Mouse (Mus musculus) G1E (cell line): ENCODE measurements around the gene Kdm5c.

ENCODE experiments used
- CTCF ChIP-seq: IDR thresholded peaks from 2 replicates; pipeline ENCODE4 v1.5.1; 2012; ENCODE audit warnings: low read depth, low read length, inconsistent platforms, mixed read lengths
- GATA1 ChIP-seq: IDR thresholded peaks from 2 replicates; pipeline ENCODE4 v1.6.1; 2012; ENCODE audit warnings: borderline replicate concordance, low read length, inconsistent platforms, mixed read lengths
- GATA2 ChIP-seq: IDR thresholded peaks from 2 replicates; pipeline ENCODE4 v1.6.1; 2012; ENCODE audit warnings: low read depth, low read length, inconsistent platforms, borderline replicate concordance

- no peak for TF ChIP-seq CTCF
- TF ChIP-seq GATA1, result no peak
- no peak for TF ChIP-seq GATA2
Observed at GRCm38 (mm10) chrX:152218529-152218928, 14.3 kb upstream of the Kdm5c start.
